Mouse (Mus musculus): Measurements from ENCODE around the gene Klf9. TPM values are rescaled to one million over a fixed set of nuclear protein-coding genes. Genes with fewer than 3 reads are reported as not detected.

Klf9 gene
- total RNA-seq, 2 experiments from 2014 or later: 105 to 142 TPM

- peak; percentile 65 for DNase-seq (ENCODE audit: low spot score)
Measured at GRCm38 (mm10) chr19:23162387-23162809, 21.4 kb downstream of the Klf9 start.

- no peak for DNase-seq (ENCODE audit: low spot score)
Measured at GRCm38 (mm10) chr19:23162877-23163276, 21.9 kb downstream of the Klf9 start.

GRCm38 (mm10) chr19:23163361-23163760 lies 22.3 kb downstream of the Klf9 start:
- no peak for DNase-seq (ENCODE audit: low spot score)

GRCm38 (mm10) chr19:23164651-23165240 lies 23.7 kb downstream of the Klf9 start:
- DNase-seq (ENCODE audit: low spot score): no peak

DNA sequence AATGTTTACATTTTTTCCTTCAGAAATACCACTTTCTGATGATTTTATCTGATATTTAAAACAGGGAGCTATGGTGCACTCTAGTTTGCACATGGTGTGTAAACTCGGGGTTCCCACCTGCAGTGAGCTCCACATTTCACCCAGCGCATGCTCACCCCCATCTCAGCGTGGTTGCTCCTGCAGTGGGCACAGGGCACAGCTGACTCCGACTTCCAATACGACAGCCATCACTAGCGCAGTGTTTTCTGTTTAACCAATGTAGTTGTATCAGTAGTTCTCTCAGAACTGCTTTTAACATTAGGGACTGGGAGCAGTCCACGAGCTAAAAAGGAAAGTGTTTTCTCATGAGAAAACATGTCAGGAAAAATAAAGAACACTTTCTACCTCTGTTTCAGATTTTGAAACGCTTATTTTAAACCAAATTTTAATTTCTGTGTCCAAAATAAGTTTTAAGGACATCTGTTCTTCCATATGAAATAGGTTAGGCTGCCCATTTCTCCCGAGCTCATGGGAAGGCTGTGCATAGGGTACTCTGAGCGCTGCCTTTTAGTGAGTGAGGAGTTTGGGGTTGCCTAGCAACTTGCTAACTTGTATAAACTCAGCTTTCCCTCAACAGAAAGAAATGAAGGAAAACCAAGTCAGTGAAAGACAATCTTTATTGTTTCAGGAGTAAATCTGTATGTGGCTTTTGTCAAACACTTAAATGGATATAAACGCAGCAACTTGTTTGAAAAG lies 25.7 kb downstream of the Klf9 start:
- no peak for DNase-seq (ENCODE audit: low spot score)

GRCm38 (mm10) chr19:23168899-23169658 lies 28.1 kb downstream of the Klf9 start:
- DNase-seq (ENCODE audit: low spot score): no peak

- no peak for DNase-seq (ENCODE audit: low spot score)
Measured at GRCm38 (mm10) chr19:23169659-23170050, 28.6 kb downstream of the Klf9 start.

GRCm38 (mm10) chr19:23170476-23170875 lies 29.4 kb downstream of the Klf9 start:
- DNase-seq (ENCODE audit: low spot score): no peak

GRCm38 (mm10) chr19:23171136-23171535 lies 30.1 kb downstream of the Klf9 start:
- DNase-seq (ENCODE audit: low spot score): no peak

DNA sequence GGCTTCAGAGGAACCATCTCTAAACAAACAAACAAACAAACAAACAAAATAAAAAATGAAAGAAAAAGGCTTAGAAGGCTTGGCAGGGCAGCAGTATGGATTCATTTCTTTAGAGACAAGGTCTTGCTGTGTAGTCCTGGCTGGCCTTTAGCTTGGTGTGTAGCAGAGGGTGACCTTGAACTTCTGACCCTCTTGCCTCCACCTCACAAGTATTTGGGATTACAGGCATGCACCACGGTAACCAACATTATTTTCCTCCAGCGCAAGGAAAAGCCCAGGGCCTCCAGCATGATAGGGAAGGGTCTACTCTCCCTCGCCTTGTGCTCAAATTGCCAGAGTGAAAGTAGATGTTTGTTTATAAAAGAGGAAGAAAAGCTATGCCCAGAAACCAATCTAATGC lies 34.1 kb downstream of the Klf9 start:
- DNase-seq (ENCODE audit: low spot score): no peak

- DNase-seq (ENCODE audit: low spot score): no peak
Measured at GRCm38 (mm10) chr19:23175511-23175910, 34.5 kb downstream of the Klf9 start.

DNA sequence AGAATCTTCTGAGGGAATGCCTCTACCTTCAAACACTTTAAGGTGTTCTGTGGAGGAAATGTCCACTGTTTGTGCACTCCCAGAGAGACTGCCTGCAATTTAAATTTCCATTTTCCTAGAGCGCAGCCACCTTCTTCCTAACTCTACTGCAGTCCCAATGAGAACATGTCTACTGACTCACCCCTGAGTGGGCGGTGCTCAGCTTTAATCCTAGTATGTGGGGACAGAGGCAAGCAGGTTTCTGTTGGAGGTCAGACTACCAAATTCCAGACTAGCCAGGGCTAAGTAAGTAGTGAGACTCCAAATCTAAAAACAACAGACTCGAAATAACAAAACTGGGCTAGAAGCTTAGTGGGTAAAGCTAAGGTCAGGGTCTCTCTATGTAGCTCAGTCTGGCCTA lies 37.5 kb downstream of the Klf9 start:
- DNase-seq (ENCODE audit: low spot score): no peak

- no peak for DNase-seq (ENCODE audit: low spot score)
Measured at GRCm38 (mm10) chr19:23183493-23183892, 42.5 kb downstream of the Klf9 start.

GRCm38 (mm10) chr19:23184068-23184467 lies 43.0 kb downstream of the Klf9 start:
- no peak for DNase-seq (ENCODE audit: low spot score)

DNA sequence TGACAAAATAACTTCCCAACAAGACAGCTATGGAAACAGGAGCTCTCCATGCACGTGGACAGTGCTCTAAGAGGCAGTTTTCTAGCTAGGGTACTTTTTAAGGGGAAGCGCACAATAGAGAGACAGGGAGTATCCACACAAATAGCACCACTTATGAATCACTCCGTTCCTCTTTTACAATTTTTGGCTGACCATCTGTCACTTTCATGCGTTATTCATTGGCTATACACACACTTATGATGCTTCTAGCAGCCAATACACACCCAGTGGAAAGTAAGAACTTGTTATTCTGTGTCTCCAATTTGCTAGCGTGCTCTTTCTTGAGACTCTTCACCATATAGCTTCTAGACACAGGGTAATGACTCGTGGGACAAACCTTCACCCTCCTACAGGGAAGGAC lies 46.7 kb downstream of the Klf9 start:
- DNase-seq (ENCODE audit: low spot score): no peak

DNA sequence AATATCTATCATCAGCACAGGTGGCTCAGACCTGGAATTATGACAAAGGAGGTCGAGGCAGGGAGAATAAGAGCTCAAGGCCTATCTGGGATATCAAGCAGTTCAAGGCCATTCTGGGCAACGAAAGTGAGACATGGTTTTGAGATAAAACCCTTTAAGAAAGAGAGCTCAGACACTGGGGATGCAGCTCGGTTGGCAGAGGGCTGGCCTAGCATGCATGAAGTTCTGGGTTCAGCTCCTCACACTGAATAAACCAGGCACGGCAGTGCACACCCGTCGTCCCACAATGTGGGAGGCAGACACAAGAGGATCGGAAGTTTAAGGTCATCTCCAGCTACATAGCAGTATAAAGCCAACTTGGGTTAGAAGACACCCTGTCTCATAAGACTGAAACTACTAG lies 48.0 kb downstream of the Klf9 start:
- DNase-seq (ENCODE audit: low spot score): no peak

DNA sequence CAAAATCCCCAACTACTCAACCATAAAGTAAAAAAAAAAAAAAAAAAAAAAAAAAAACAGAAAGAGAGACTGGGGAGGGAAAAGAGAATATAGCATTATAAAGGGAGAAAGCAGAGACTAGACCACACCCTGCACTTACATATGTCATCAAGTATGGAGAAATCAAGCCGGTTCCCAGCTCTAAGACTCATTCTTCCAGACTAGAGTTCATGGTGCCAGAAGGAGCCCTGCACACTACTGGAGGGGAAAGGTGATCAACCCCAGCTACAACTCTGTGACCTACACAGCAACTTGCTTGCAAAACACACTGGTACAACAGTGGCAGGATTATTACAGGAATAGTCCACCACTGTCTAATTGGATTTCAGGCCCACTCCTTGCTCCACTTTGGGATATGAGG lies 48.7 kb downstream of the Klf9 start:
- DNase-seq (ENCODE audit: low spot score): no peak

DNA sequence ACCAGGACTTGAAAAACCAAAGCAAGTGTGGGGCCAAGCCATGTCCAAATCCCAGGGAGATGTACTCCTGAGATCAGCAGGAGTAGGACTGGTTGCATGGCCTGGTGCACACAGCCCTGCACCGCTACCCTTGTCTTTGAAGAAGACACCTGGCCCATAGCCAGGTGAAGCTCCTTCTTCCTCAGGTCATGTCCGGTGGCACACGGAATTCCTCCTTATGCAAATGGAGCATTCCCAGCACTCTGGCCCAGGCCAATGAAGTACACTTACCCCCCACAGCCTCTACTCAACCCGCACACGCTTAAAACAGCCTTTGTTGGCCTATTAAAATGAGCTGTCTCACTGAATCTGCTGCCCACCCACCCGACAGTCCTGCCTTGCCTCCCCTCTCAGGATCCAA lies 50.5 kb downstream of the Klf9 start:
- DNase-seq (ENCODE audit: low spot score): no peak

GRCm38 (mm10) chr19:23193076-23193475 lies 52.0 kb downstream of the Klf9 start:
- DNase-seq (ENCODE audit: low spot score): no peak

DNA sequence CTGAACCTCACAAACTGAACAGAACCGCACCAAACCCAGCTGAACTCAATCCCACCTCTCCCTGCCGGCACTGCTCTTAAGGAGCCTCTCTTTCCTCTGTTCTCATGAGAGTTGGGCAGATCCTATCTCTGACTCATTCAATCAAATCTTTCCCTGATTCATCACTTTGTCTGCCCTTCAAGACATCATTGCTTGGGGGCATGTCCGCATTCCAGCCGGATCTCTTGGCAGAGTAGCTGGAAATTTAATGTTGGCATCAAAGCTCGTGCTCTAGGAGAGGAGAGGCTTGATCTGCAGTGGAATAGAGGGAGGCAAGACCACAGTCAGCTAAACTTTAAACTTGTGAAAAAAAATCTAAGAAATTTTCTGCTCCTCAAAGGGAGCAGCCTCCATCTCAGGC lies 61.1 kb downstream of the Klf9 start:
- DNase-seq (ENCODE audit: low spot score): no peak

- DNase-seq (ENCODE audit: low spot score): no peak
Measured at GRCm38 (mm10) chr19:23203505-23204053, 62.6 kb downstream of the Klf9 start.

DNA sequence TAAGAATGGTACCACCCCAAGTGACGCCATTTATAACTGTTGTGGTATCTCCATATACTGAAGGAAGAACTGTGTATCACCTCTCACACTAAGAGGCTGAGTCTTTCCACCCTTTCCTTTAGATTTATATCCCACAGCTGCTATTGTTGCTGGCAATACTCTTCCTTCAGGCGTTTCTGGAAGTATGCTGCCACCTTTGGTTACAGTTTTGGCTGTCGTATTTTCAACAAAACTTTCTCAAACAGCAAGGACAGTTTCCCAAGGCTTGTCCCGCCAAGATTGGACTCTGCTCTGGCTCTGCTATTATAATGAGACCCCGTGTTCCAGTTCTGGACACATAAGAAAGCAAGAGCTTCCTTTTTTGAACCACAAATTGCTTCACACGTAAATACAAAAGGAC lies 70.3 kb downstream of the Klf9 start:
- DNase-seq (ENCODE audit: low spot score): peak; percentile 16
